Mouse (Mus musculus) neural tube, embryonic 15.5 days (tissue): ENCODE results near the gene Mink1. TPM values are rescaled to one million over a fixed set of nuclear protein-coding genes. Genes with fewer than 3 reads are reported as not detected.

Experiments used
- ATAC-seq: fragments of 200-750 bp; cut with Nextera tagmentation; 2 replicates; pipeline ENCODE4 v1.8.0; 2017; ENCODE audit warnings: mild to moderate bottlenecking, moderate TSS enrichment, moderate library complexity; ENCODE audit not compliant: low FRiP score
- H3K27ac ChIP-seq: fragments of 300-500 bp; sonication (generic); replicated peaks from 2 replicates; pipeline ENCODE4 v1.5.1; 2015; ENCODE audit warnings: mild to moderate bottlenecking, inconsistent platforms
- H3K27me3 ChIP-seq: fragments of 300-500 bp; sonication (generic); replicated peaks from 2 replicates; pipeline ENCODE4 v1.6.1; 2015; ENCODE audit warnings: inconsistent platforms
- H3K36me3 ChIP-seq: fragments of 300-500 bp; sonication (generic); 2 replicates; pipeline ENCODE4 v1.6.1; 2015; ENCODE audit warnings: inconsistent platforms
- H3K4me1 ChIP-seq: fragments of 300-500 bp; sonication (generic); 2 replicates; pipeline ENCODE4 v1.6.1; 2015; ENCODE audit warnings: inconsistent platforms
- H3K4me2 ChIP-seq: fragments of 300-500 bp; sonication (generic); 2 replicates; pipeline ENCODE4 v1.6.1; 2015; ENCODE audit warnings: inconsistent platforms, mild to moderate bottlenecking, moderate library complexity
- H3K4me3 ChIP-seq: fragments of 300-500 bp; sonication (generic); replicated peaks from 2 replicates; pipeline ENCODE4 v1.5.1; 2015; ENCODE audit warnings: mild to moderate bottlenecking, inconsistent platforms
- H3K9ac ChIP-seq: fragments of 300-500 bp; sonication (generic); replicated peaks from 2 replicates; pipeline ENCODE4 v1.6.1; 2015; ENCODE audit warnings: mild to moderate bottlenecking, inconsistent platforms
- H3K9me3 ChIP-seq: fragments of 300-500 bp; sonication (generic); replicated peaks from 2 replicates; pipeline ENCODE4 v1.6.1; 2016; ENCODE audit warnings: inconsistent platforms
- WGBS: fragments of 180-500 bp; shearing (Covaris S2); methylation state at CpG from one replicate; pipeline ENCODE4 v1.1.7; 2015; ENCODE audit warnings: mixed read lengths; 5-methylcytosine and 5-hydroxymethylcytosine counted together
- polyA plus RNA-seq: library from polyadenylated mRNA; unstranded; fragments of >200 nt; fragmentation: Nextera tagmentation; extraction: Ambion mirVana; gene quantifications from 2 replicates; pipeline ENCODE4 v1.2.1, GENCODE M21; 2015

Gene Mink1
- polyA plus RNA-seq, 1 experiment from 2014 or later = 16.6 TPM

GRCm38 (mm10) chr11:70619101-70619500 is 56.4 kb downstream of the Mink1 start, which contains the start of gene Chrne:
TSS of gene Chrne (minus strand) at chr11:70619216.
- WGBS = 31% methylated on average over 1 of the region's 1 CpGs
- H3K4me1 ChIP-seq = peaks cover 9% of the 10 kb centered on the region
- H3K9ac ChIP-seq = no peak within 1 kb of the TSS
- no peak for ATAC-seq
- H3K9me3 ChIP-seq = no peaks in the 10 kb centered on the region
- no peak within 1 kb of the TSS for H3K4me3 ChIP-seq
- H3K36me3 ChIP-seq = no peaks in the 10 kb centered on the region
- 0 out of 2 replicates have a peak, but pooled peaks cover 5% of the 10 kb centered on the region for H3K27me3 ChIP-seq
- H3K27ac ChIP-seq = no peak within 1 kb of the TSS
- no peak within 1 kb of the TSS for H3K4me2 ChIP-seq

- Histone ChIP-seq H3K9me3 (no peaks in the 10 kb centered on the region), H3K4me1 (no peaks in the 10 kb centered on the region), H3K27ac (no peak overlapping the region), H3K36me3 (no peaks in the 10 kb centered on the region), H3K4me3 (no peak overlapping the region), H3K9ac (no peak overlapping the region), H3K4me2 (no peak overlapping the region), H3K27me3 (no peaks in the 10 kb centered on the region)
- no peak for ATAC-seq
- 45% methylated on average over 7 of the region's 7 CpGs for WGBS
These were observed 59.5 kb downstream of the Mink1 start for GRCm38 (mm10) chr11:70621972-70622814.

DNA sequence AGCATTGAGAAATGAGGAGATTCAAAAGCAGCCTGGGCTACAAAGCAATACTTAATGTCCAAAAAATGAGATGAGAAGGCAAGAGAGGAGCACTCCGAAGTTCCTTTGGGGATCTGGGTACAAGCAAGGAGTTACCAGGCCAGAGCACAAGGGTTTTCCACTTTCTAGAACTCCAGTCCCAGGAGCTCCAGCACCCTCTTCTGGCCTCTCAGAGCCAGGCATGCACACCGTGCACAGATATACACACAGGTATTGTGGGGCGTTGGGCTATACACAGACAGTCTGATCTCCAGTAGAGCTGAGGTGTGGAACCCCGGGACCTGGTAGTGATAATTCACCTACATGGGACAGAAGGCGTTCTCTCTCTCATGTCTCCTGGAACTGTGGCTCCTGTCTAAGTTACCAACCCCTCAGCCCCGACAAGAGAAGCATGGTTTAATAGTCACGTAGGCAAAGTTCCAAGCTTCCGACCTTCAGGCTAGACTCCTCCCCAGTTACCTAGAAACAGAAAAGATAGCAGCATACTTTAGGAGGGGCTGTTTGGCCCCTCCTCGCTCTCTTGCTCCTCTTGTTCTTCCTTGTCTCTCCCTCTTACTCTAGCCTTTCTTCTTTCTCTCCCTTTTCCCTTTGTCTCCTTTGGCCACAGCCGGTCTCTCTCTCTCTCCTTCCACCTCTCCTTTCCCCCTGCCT is 60.5 kb downstream of the Mink1 start:
- Histone ChIP-seq H3K4me1 (no peaks in the 10 kb centered on the region), H3K4me3 (no peak overlapping the region), H3K9me3 (no peaks in the 10 kb centered on the region), H3K27ac (no peak overlapping the region), H3K36me3 (no peaks in the 10 kb centered on the region), H3K27me3 (no peaks in the 10 kb centered on the region), H3K9ac (no peak overlapping the region), H3K4me2 (no peak overlapping the region)
- WGBS = 83% methylated on average over 10 of the region's 10 CpGs
- ATAC-seq = no peak

DNA sequence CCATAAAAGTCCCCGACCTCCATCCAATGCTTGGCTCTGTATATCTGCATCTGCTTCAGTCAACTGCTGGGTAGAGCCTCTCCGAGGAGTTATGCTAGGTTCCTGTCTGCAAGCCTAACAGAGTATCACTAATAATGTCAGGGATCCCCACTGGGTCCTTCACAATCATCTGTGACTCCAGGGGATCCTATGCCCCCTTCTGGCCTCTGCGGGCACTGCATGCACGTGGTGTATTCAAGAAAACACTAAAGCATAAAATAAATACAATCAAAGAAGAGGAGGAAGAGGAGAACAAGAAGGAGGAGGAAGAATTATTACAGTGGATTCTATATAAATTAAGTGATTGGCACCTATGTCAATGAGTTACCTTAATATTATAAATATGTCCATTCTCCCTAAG is 62.8 kb downstream of the Mink1 start:
- Histone ChIP-seq H3K4me2 (no peak overlapping the region), H3K9ac (no peak overlapping the region), H3K4me3 (no peak overlapping the region), H3K4me1 (no peaks in the 10 kb centered on the region), H3K27me3 (no peaks in the 10 kb centered on the region), H3K9me3 (no peaks in the 10 kb centered on the region), H3K27ac (no peak overlapping the region), H3K36me3 (no peaks in the 10 kb centered on the region)
- 48% methylated on average over 4 of the region's 4 CpGs for WGBS
- ATAC-seq = no peak

GRCm38 (mm10) chr11:70626877-70627276 is 64.2 kb downstream of the Mink1 start:
- no peak overlapping the region for H3K9ac ChIP-seq
- H3K4me2 ChIP-seq = no peak overlapping the region
- H3K27me3 ChIP-seq = no peaks in the 10 kb centered on the region
- WGBS = 83% methylated on average over 4 of the region's 4 CpGs
- no peak overlapping the region for H3K27ac ChIP-seq
- H3K4me1 ChIP-seq = no peaks in the 10 kb centered on the region
- H3K36me3 ChIP-seq = no peaks in the 10 kb centered on the region
- no peaks in the 10 kb centered on the region for H3K9me3 ChIP-seq
- no peak for ATAC-seq
- H3K4me3 ChIP-seq = no peak overlapping the region

GRCm38 (mm10) chr11:70628431-70628830 is 65.8 kb downstream of the Mink1 start:
- H3K27ac ChIP-seq = no peak overlapping the region
- no peaks in the 10 kb centered on the region for H3K36me3 ChIP-seq
- no peak overlapping the region for H3K4me3 ChIP-seq
- no peaks in the 10 kb centered on the region for H3K27me3 ChIP-seq
- H3K9me3 ChIP-seq = no peaks in the 10 kb centered on the region
- WGBS = 63% methylated on average over 2 of the region's 2 CpGs
- no peak for ATAC-seq
- H3K9ac ChIP-seq = no peak overlapping the region
- no peak overlapping the region for H3K4me2 ChIP-seq
- no peaks in the 10 kb centered on the region for H3K4me1 ChIP-seq

DNA sequence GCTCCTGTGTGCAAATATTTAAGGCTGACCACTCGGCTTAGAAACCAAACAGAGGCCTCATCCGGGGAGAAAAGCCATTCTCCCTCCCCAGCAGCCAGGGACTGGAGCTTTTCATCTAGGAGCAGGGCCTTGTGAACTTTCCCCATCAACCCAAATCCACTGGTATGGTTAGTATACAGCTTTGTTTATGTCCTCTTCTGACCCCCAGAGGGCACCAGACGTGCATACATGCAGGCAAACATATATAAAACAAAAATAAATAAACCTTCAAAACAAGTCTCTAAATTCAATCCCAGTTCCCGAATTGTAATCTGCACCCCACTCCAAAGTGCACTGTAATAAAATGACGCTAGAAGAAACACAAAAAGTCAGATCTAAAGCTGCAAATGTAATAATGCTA is 66.9 kb downstream of the Mink1 start:
- no peak overlapping the region for H3K4me3 ChIP-seq
- H3K36me3 ChIP-seq = no peaks in the 10 kb centered on the region
- 62% methylated on average over 5 of the region's 5 CpGs for WGBS
- no peaks in the 10 kb centered on the region for H3K9me3 ChIP-seq
- no peaks in the 10 kb centered on the region for H3K4me1 ChIP-seq
- H3K27ac ChIP-seq = no peak overlapping the region
- H3K4me2 ChIP-seq = no peak overlapping the region
- H3K9ac ChIP-seq = no peak overlapping the region
- H3K27me3 ChIP-seq = no peaks in the 10 kb centered on the region
- no peak for ATAC-seq

DNA sequence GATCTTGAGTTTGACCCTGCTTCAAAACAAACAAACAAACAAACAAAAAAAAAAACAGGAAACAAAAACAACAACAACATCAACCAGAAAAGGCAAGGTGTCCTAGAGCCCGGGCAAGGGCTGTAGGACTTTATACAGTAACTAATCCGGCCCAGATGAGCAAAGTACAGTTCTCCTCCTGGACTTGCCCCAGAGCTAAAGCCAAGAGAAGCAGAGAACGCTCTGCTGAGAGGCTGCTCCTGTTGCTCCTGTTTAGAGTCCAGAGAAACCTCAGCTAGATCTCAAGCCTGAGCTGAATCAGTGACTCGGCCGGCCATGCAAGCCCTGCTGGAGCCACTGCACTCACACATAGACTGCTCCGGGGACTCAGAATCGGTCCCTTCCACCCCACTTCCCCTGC is 67.4 kb downstream of the Mink1 start:
- H3K9ac ChIP-seq = no peak overlapping the region
- no peak overlapping the region for H3K4me3 ChIP-seq
- H3K36me3 ChIP-seq = no peaks in the 10 kb centered on the region
- H3K27me3 ChIP-seq = no peaks in the 10 kb centered on the region
- H3K4me1 ChIP-seq = no peaks in the 10 kb centered on the region
- H3K4me2 ChIP-seq = no peak overlapping the region
- ATAC-seq = no peak
- no peaks in the 10 kb centered on the region for H3K9me3 ChIP-seq
- WGBS = 79% methylated on average over 7 of the region's 7 CpGs
- H3K27ac ChIP-seq = no peak overlapping the region

DNA sequence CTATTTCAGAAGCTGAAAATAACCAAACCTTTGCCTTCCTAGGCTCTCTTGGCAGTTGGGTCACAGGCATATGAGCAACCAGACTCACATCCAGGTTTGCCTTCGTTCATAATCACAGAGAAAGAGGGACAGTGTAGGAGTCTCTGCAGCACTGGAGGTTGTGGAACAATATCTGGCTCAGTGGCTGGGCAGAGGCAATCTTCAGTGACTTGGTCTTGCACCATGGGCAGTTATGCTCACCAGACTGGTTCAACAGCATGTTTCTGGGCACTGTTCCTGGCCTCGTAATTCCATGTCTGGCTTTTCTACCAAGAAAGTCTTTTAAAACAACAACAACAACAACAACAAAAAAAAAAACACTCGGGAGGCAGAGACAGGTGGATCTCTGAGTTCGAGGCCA is 72.9 kb downstream of the Mink1 start:
- no peaks in the 10 kb centered on the region for H3K36me3 ChIP-seq
- H3K4me2 ChIP-seq = no peak overlapping the region
- H3K27me3 ChIP-seq = no peaks in the 10 kb centered on the region
- H3K4me3 ChIP-seq = no peak overlapping the region
- H3K27ac ChIP-seq = no peak overlapping the region
- H3K9ac ChIP-seq = no peak overlapping the region
- no peak for ATAC-seq
- 84% methylated on average over 4 of the region's 4 CpGs for WGBS
- no peaks in the 10 kb centered on the region for H3K9me3 ChIP-seq
- H3K4me1 ChIP-seq = no peaks in the 10 kb centered on the region

GRCm38 (mm10) chr11:70637764-70638163 is 75.1 kb downstream of the Mink1 start:
- ATAC-seq = no peak
- no peaks in the 10 kb centered on the region for H3K9me3 ChIP-seq
- 89% methylated on average over 1 of the region's 1 CpGs for WGBS
- H3K4me2 ChIP-seq = no peak overlapping the region
- no peaks in the 10 kb centered on the region for H3K27me3 ChIP-seq
- no peak overlapping the region for H3K9ac ChIP-seq
- H3K4me1 ChIP-seq = no peaks in the 10 kb centered on the region
- no peak overlapping the region for H3K27ac ChIP-seq
- H3K36me3 ChIP-seq = peaks cover 5% of the 10 kb centered on the region
- H3K4me3 ChIP-seq = no peak overlapping the region

GRCm38 (mm10) chr11:70638293-70638692 is 75.6 kb downstream of the Mink1 start:
- no peak for ATAC-seq
- Histone ChIP-seq H3K4me1 (no peaks in the 10 kb centered on the region), H3K4me3 (no peak overlapping the region), H3K36me3 (peaks cover 7% of the 10 kb centered on the region), H3K9me3 (no peaks in the 10 kb centered on the region), H3K9ac (no peak overlapping the region), H3K4me2 (no peak overlapping the region), H3K27ac (no peak overlapping the region), H3K27me3 (no peaks in the 10 kb centered on the region)
- WGBS = 98% methylated on average over 1 of the region's 1 CpGs

DNA sequence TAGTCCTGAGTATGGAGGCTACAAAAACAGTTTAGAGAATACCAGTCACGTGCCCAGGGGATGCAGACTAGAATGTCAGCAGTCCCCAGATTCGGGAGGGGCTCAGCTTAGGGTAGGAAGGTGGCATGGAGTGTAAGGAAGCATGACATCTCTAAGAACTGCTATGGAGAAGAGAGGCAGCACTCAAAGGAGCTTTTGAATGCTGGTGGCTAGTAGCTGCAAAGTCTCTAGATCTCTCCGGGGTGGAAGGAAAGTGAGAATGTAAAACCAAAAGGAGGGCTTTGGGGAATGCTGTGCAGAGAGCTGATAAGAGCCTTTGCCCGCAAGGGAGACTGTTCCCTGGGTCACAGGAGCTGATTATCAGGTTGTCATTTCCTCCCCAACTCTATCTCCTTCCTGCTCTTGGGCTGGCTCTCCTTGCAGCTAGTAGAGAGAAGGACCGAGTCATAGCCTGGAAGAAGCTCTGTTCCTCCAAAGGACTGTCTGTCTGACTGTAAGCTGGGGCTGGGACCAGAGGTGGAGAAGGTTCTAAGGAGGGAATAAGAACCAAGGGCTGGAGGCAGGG is 76.1 kb downstream of the Mink1 start, which contains the start of gene Gp1ba:
TSS of gene Gp1ba (plus strand) at position 409 of the 565 bp plus-strand sequence.
- Histone ChIP-seq H3K9me3 (no peaks in the 10 kb centered on the region), H3K4me1 (no peaks in the 10 kb centered on the region), H3K4me3 (no peak within 1 kb of the TSS), H3K36me3 (peaks cover 7% of the 10 kb centered on the region), H3K9ac (no peak within 1 kb of the TSS), H3K27ac (no peak within 1 kb of the TSS), H3K27me3 (no peaks in the 10 kb centered on the region), H3K4me2 (no peak within 1 kb of the TSS)
- ATAC-seq = no peak
- WGBS = 54% methylated on average over 5 of the region's 5 CpGs
